Mouse (Mus musculus) cerebellum, adult 2 months (tissue): ENCODE results near the gene Gapdhs. TPM values are rescaled to one million over a fixed set of nuclear protein-coding genes. Genes with fewer than 3 reads are reported as not detected.
A peak's percentile ranks its signal among the peaks of the same experiment; 100 is the strongest.
"Not testable (repeated sequence)": the region's sequence is repeated elsewhere in the genome, so short reads cannot be mapped to it uniquely, and the experiment has no call there.

ENCODE experiments used
- DNase-seq, 2 experiments: peaks; one replicate each; pipeline ENCODE4 v3.0.0; 2021
- H3K27ac ChIP-seq: fragments of 200-500 bp; 2 replicates; pipeline ENCODE4 v1.5.1; 2012; ENCODE audit warnings: low read length, control low read depth, inconsistent platforms; ENCODE audit not compliant: insufficient read depth
- H3K27me3 ChIP-seq: fragments of 200-500 bp; 2 replicates; pipeline ENCODE4 v1.6.1; 2012; ENCODE audit warnings: inconsistent platforms, mild to moderate bottlenecking, low read length, moderate library complexity; ENCODE audit not compliant: control insufficient read depth, insufficient read depth
- H3K4me1 ChIP-seq: fragments of 200-500 bp; 2 replicates; pipeline ENCODE4 v1.6.1; 2011; ENCODE audit warnings: low read length; ENCODE audit not compliant: control insufficient read depth, insufficient read depth
- H3K4me3 ChIP-seq: fragments of 200-500 bp; replicated peaks from 2 replicates; pipeline ENCODE3; 2011; ENCODE audit warnings: mild to moderate bottlenecking, low read depth, low read length, control low read depth; ENCODE audit not compliant: insufficient read depth
- CTCF ChIP-seq: fragments of 200-500 bp; IDR thresholded peaks from 2 replicates; pipeline ENCODE4 v1.5.1; 2011; ENCODE audit warnings: low read depth, mild to moderate bottlenecking, control low read depth, low read length, moderate library complexity, borderline replicate concordance; ENCODE audit not compliant: insufficient read depth
- POLR2A ChIP-seq: fragments of 200-500 bp; IDR thresholded peaks from 2 replicates; pipeline ENCODE4 v1.6.1; 2011; ENCODE audit warnings: low read length, control low read depth, borderline replicate concordance; ENCODE audit not compliant: insufficient read depth
- WGBS: fragments of 180-500 bp; shearing (Covaris S2); methylation state at CpG from one replicate; pipeline ENCODE4 v1.1.7; 2018; 5-methylcytosine and 5-hydroxymethylcytosine counted together
- polyA plus RNA-seq: library from polyadenylated mRNA; depleted of rRNA; stranded (reverse); fragments of >200 nt; gene quantifications from 2 replicates; pipeline ENCODE4 v1.2.3, GENCODE M21; 2012; rRNA removed

Gapdhs gene
- polyA plus RNA-seq, result not detected in 2 replicates

- DNase-seq, H3K27me3 ChIP-seq, H3K4me1 ChIP-seq, H3K4me3 ChIP-seq, H3K27ac ChIP-seq: not testable (repeated sequence)
- 73% methylated on average over 1 of the region's 4 CpGs for WGBS
Observed at GRCm38 (mm10) chr7:30743617-30744016, at the start of gene Gapdhs. Gene Gapdhs (minus strand): TSS chr7:30743681.

DNA sequence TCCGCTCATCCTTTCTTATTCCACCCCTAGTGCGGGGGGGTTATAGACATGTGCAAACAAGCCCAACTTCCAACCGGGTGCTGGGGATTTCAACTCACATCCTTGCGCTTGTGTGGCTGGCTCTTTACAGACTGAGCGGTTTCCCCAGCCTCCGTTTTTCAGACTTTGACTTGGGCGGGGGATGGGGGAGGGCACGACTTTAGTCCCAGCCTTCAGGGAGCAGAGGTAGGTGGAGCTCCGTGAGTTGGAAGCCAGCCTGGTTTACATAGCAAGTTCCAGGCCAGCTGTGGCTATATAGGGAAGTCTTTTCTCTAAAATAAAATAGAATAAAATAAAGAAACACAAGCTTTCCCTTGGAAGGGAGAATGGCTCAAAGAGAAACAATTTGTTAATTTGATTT, 48.4 kb upstream of the Gapdhs start:
- Histone ChIP-seq H3K27me3 (no peaks in the 10 kb centered on the region), H3K4me1 (no peaks in the 10 kb centered on the region), H3K4me3 (no peak overlapping the region), H3K27ac (no peak overlapping the region)
- no peak for TF ChIP-seq CTCF
- TF ChIP-seq POLR2A, result no peak
- DNase-seq, result no peak
- 20% methylated on average over 9 of the region's 9 CpGs for WGBS

DNA sequence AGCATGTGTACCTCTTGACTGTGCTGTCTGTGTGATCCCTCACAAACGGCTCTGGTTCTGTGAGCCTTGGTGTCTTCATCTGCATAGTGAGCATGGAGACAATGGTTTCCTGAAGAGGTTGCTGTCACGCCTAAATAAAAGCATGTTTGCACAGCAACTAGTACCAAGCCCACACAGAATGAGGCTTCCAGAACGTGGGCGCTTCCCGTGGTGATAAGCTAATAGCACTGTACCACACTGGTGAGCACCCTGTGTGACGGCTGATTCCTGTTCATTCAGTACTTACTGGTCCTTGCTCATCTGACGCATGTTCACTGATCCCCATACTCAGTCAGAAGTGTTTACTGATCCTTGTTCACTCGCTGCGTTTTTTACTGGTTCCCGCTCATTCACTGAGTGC, 46.7 kb upstream of the Gapdhs start:
- no peak for DNase-seq
- Histone ChIP-seq H3K27ac (no peak overlapping the region), H3K27me3 (no peaks in the 10 kb centered on the region), H3K4me3 (no peak overlapping the region), H3K4me1 (no peaks in the 10 kb centered on the region)
- no peak for TF ChIP-seq POLR2A
- TF ChIP-seq CTCF, result no peak
- 60% methylated on average over 10 of the region's 10 CpGs for WGBS

DNA sequence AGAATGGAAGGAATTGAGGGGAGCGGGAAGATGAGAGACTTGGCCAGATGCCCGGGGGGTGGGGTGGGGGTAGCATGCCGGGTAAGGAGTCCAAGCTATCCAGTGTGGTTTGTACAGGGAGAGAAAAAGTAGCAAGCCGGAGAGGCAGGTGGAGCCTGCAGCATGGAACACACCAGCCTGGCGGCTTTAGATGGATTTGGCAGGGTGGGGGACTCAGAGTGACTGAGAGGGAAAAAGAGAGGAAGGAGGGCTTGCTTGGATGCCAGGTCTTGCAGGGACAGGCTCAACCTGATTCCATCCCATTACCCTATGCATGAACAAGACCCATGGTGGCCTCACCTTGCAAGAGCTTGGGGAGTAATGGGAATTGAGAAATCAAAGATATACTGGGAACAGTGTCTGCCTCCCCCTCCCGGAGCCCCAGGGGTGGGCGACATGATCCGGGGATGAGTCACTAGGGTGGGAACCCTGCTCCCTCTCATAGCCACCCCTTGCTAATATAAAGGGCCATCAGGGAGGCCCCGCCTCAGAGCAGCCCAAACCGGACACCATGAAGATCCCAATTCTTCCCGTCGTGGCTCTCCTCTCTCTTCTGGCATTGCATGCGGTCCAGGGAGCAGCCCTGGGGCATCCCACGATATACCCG, 44.0 kb upstream of the Gapdhs start, which contains the start of gene Krtdap:
TSS of gene Krtdap (plus strand) at position 520 of the 646 bp plus-strand sequence.
- no peaks in the 10 kb centered on the region for H3K4me1 ChIP-seq
- TF ChIP-seq POLR2A, result no peak
- 39% methylated on average over 15 of the region's 15 CpGs for WGBS
- H3K27ac ChIP-seq, result no peak within 1 kb of the TSS
- H3K27me3 ChIP-seq, result no peaks in the 10 kb centered on the region
- no peak within 1 kb of the TSS for H3K4me3 ChIP-seq
- DNase-seq, result no peak

DNA sequence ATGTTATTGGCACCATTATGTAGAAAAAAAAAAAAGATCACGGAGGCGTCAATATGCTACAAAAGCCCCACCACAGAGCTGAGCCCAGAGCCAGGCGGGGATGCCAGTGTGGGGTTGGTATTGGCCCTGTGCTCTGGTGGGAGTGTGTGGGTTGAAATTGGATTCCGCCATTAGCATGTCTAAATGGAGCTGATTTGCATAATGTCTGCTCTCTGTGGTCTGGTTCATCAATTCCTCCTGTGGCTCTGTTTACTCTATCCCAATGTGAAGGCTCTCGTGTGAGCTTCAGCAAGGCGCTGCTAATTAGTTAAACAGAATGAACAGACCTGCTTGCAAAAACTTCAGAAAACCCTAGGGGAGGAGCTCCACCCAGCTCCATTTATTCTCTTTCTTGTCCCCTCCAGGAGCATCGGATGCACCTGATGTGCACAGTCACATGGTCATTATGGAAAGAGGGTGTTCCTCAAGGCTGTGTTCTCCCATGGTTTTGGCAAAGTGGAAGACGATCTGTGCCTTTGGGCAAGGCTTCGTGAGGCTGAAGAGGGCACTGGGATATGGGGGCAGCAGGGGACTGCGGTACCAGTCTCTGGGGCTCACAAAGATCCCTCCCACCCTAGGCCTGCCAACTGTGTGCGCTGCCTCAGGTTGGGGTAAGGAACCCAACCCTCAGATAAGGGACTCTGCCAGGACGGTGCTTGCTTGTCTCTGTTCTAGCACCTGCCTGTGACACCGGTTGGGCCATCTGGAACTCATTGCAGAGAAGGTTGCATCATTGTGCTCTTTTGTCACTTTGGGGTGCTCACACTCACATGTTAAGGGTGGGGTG, 42.5 kb upstream of the Gapdhs start:
- Histone ChIP-seq H3K4me3 (no peak overlapping the region), H3K27me3 (no peaks in the 10 kb centered on the region), H3K27ac (no peak overlapping the region), H3K4me1 (no peaks in the 10 kb centered on the region)
- 45% methylated on average over 13 of the region's 13 CpGs for WGBS
- TF ChIP-seq CTCF (no peak), POLR2A (no peak)
- DNase-seq, result no peak

GRCm38 (mm10) chr7:30785154-30785553, 41.7 kb upstream of the Gapdhs start:
- 73% methylated on average over 1 of the region's 1 CpGs for WGBS

GRCm38 (mm10) chr7:30782658-30783057, 39.2 kb upstream of the Gapdhs start:
- DNase-seq, result no peak
- H3K4me1 ChIP-seq, result no peaks in the 10 kb centered on the region
- H3K27me3 ChIP-seq, result no peaks in the 10 kb centered on the region
- no peak for TF ChIP-seq CTCF
- TF ChIP-seq POLR2A, result no peak
- WGBS, result 80% methylated on average over 3 of the region's 3 CpGs
- H3K27ac ChIP-seq, result no peak overlapping the region
- no peak overlapping the region for H3K4me3 ChIP-seq

More at GRCm38 (mm10) chr7:30785154-30785553, 41.7 kb upstream of the Gapdhs start:
- Histone ChIP-seq H3K4me3 (no peak overlapping the region), H3K27ac (no peak overlapping the region), H3K4me1 (no peaks in the 10 kb centered on the region), H3K27me3 (no peaks in the 10 kb centered on the region)
- DNase-seq, result no peak
- TF ChIP-seq POLR2A (no peak), CTCF (no peak)

GRCm38 (mm10) chr7:30781792-30782191, 38.3 kb upstream of the Gapdhs start:
- no peaks in the 10 kb centered on the region for H3K27me3 ChIP-seq
- H3K4me1 ChIP-seq, result no peaks in the 10 kb centered on the region
- no peak overlapping the region for H3K27ac ChIP-seq
- no peak for TF ChIP-seq POLR2A
- peak; percentile 18; the same call in 1 of the 2 replicates for TF ChIP-seq CTCF
- DNase-seq, result no peak
- no peak overlapping the region for H3K4me3 ChIP-seq
- 78% methylated on average over 4 of the region's 4 CpGs for WGBS
